Mouse (Mus musculus) lung, postnatal 0 days (tissue): ENCODE measurements around the gene Sidt2.

Experiments
- CTCF ChIP-seq: IDR thresholded peaks from 2 replicates; pipeline ENCODE4 v1.5.1; 2016; ENCODE audit warnings: antibody characterized with exemption, mild to moderate bottlenecking
- EP300 ChIP-seq: IDR thresholded peaks from 2 replicates; pipeline ENCODE4 v1.6.1; 2016; ENCODE audit warnings: antibody characterized with exemption, mild to moderate bottlenecking, control low read depth

DNA sequence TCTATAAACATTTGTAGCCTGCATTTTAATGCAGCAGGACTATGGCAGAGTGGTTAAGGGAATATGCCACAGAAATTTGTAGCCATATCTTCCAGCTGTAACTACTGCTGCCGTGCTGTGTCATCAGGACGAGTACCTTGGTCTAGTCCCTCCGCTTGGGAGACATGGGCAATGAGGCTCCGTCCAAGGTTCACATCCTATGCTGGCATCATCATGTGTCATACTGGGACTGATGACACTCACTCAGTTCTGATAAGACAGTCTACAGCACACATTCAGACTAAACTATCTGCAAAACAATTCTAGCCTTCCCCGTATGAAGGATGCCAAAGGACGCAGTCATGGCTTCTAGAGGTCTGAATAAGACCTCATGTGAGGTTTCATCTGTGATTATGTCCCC, 8.5 kb upstream of the Sidt2 start:
- TF ChIP-seq EP300 (no peak), CTCF (no peak)
